Mouse (Mus musculus) c-Kit-negative CD71-positive TER-119-positive erythroid progenitor cells, embryonic 14.5 days (primary cell): ENCODE data around the gene Acad9.

Experiments
- DNase-seq: peaks from one replicate; pipeline ENCODE4 v3.0.0-alpha.2; 2013; ENCODE audit warnings: low read depth, low spot score

Gene Acad9

GRCm38 (mm10) chr3:36065843-36066651, at the start of gene Acad9:
Acad9 (plus strand) TSS chr3:36065979.
- peak; percentile 74 for DNase-seq

- no peak for DNase-seq
Observed at GRCm38 (mm10) chr3:36025732-36026131, 40.0 kb upstream of the Acad9 start.

GRCm38 (mm10) chr3:36029993-36030392, 35.8 kb upstream of the Acad9 start:
- DNase-seq, result no peak

GRCm38 (mm10) chr3:36031740-36032510, 33.9 kb upstream of the Acad9 start:
- DNase-seq, result no peak

GRCm38 (mm10) chr3:36044520-36044919, 21.3 kb upstream of the Acad9 start:
- DNase-seq, result no peak

- DNase-seq, result no peak
Observed at GRCm38 (mm10) chr3:36045086-36045485, 20.7 kb upstream of the Acad9 start.

- DNase-seq, result no peak
Observed at GRCm38 (mm10) chr3:36049106-36049505, 16.7 kb upstream of the Acad9 start.

- no peak for DNase-seq
Observed at GRCm38 (mm10) chr3:36053447-36053846, 12.3 kb upstream of the Acad9 start, which contains the start of gene Ccdc144b. Ccdc144b (minus strand) TSS chr3:36053547.

GRCm38 (mm10) chr3:36060096-36060850, 5.5 kb upstream of the Acad9 start:
- no peak for DNase-seq

GRCm38 (mm10) chr3:36064592-36065061, 1.2 kb upstream of the Acad9 start:
- DNase-seq, result no peak

- DNase-seq, result no peak
Observed at GRCm38 (mm10) chr3:36065166-36065565, 613 bp upstream of the Acad9 start.

- DNase-seq, result no peak
Observed at GRCm38 (mm10) chr3:36067731-36068130, 2.0 kb downstream of the Acad9 start.

- DNase-seq, result no peak
Observed at GRCm38 (mm10) chr3:36070436-36070835, 4.7 kb downstream of the Acad9 start.

- DNase-seq, result no peak
Observed at GRCm38 (mm10) chr3:36071047-36071446, 5.3 kb downstream of the Acad9 start.

- no peak for DNase-seq
Observed at GRCm38 (mm10) chr3:36074231-36074630, 8.5 kb downstream of the Acad9 start.

GRCm38 (mm10) chr3:36075466-36075865, 9.7 kb downstream of the Acad9 start:
- no peak for DNase-seq

- no peak for DNase-seq
Observed at GRCm38 (mm10) chr3:36077386-36077785, 11.6 kb downstream of the Acad9 start.

- DNase-seq, result no peak
Observed at GRCm38 (mm10) chr3:36079886-36080285, 14.1 kb downstream of the Acad9 start.

GRCm38 (mm10) chr3:36080741-36081140, 15.0 kb downstream of the Acad9 start:
- no peak for DNase-seq

- DNase-seq, result no peak
Observed at GRCm38 (mm10) chr3:36082843-36083242, 17.1 kb downstream of the Acad9 start.

GRCm38 (mm10) chr3:36083381-36083780, 17.6 kb downstream of the Acad9 start:
- DNase-seq, result no peak

GRCm38 (mm10) chr3:36085394-36085793, 19.6 kb downstream of the Acad9 start:
- DNase-seq, result no peak
